Mouse (Mus musculus) megakaryocyte, embryonic 14.5 days (primary cell): ENCODE data around the gene Foxo6. TPM values are rescaled to one million over a fixed set of nuclear protein-coding genes. Genes with fewer than 3 reads are reported as not detected.

ENCODE experiments used
- H3K27me3 ChIP-seq: replicated peaks from 2 replicates; pipeline ENCODE3; 2012; ENCODE audit warnings: inconsistent platforms
- H3K36me3 ChIP-seq: replicated peaks from 2 replicates; pipeline ENCODE3; 2012; ENCODE audit warnings: low read length, inconsistent platforms, mixed read lengths
- H3K4me1 ChIP-seq: 2 replicates; pipeline ENCODE4 v1.6.1; 2012; ENCODE audit warnings: inconsistent platforms
- H3K4me3 ChIP-seq: replicated peaks from 2 replicates; pipeline ENCODE3; 2012; ENCODE audit warnings: moderate library complexity, mild to moderate bottlenecking, inconsistent platforms
- H3K9me3 ChIP-seq: 2 replicates; pipeline ENCODE4 v1.6.1; 2012; ENCODE audit warnings: inconsistent platforms
- FLI1 ChIP-seq: IDR thresholded peaks from 2 replicates; pipeline ENCODE4 v1.6.1; 2012; ENCODE audit warnings: low read length, inconsistent platforms, mixed read lengths
- GATA1 ChIP-seq: IDR thresholded peaks from 3 replicates; pipeline ENCODE4 v1.6.1; 2012; ENCODE audit warnings: mixed read lengths, low read length, inconsistent platforms, borderline replicate concordance
- polyA plus RNA-seq: library from polyadenylated mRNA; stranded (reverse); fragments of >175 nt; gene quantifications from 2 replicates; pipeline ENCODE4 v1.2.3, GENCODE M21; 2012; ENCODE audit warnings: low replicate concordance; ENCODE audit not compliant: insufficient read depth

Foxo6 gene
- polyA plus RNA-seq, 1 experiment, result not detected

- Histone ChIP-seq H3K36me3 (no peaks in the 10 kb centered on the region), H3K4me1 (no peaks in the 10 kb centered on the region), H3K9me3 (no peaks in the 10 kb centered on the region), H3K27me3 (peaks cover 95% of the 10 kb centered on the region), H3K4me3 (no peak overlapping the region)
- TF ChIP-seq GATA1 (no peak), FLI1 (no peak)
Measured at GRCm38 (mm10) chr4:120262726-120263125, 24.4 kb downstream of the Foxo6 start.

- TF ChIP-seq FLI1, result no peak
- no peak for TF ChIP-seq GATA1
- H3K27me3 ChIP-seq, result peaks cover 95% of the 10 kb centered on the region
Measured at GRCm38 (mm10) chr4:120262206-120262605, 24.9 kb downstream of the Foxo6 start.

GRCm38 (mm10) chr4:120259356-120260181, 27.6 kb downstream of the Foxo6 start:
- TF ChIP-seq GATA1 (no peak), FLI1 (no peak)
- H3K36me3 ChIP-seq, result no peaks in the 10 kb centered on the region
- H3K9me3 ChIP-seq, result no peaks in the 10 kb centered on the region
- H3K27me3 ChIP-seq, result peaks cover 91% of the 10 kb centered on the region
- H3K4me1 ChIP-seq, result no peaks in the 10 kb centered on the region
- no peak overlapping the region for H3K4me3 ChIP-seq

More at GRCm38 (mm10) chr4:120262206-120262605, 24.9 kb downstream of the Foxo6 start:
- Histone ChIP-seq H3K4me3 (no peak overlapping the region), H3K36me3 (no peaks in the 10 kb centered on the region), H3K9me3 (no peaks in the 10 kb centered on the region), H3K4me1 (no peaks in the 10 kb centered on the region)

- Histone ChIP-seq H3K9me3 (peaks cover 8% of the 10 kb centered on the region), H3K27me3 (peaks cover 76% of the 10 kb centered on the region), H3K36me3 (no peaks in the 10 kb centered on the region), H3K4me3 (no peak overlapping the region), H3K4me1 (peaks cover 5% of the 10 kb centered on the region; the same call in 1 of the 2 replicates)
- TF ChIP-seq GATA1 (no peak), FLI1 (no peak)
Measured at GRCm38 (mm10) chr4:120248800-120249261, 38.3 kb downstream of the Foxo6 start.

GRCm38 (mm10) chr4:120247412-120247811, 39.7 kb downstream of the Foxo6 start:
- H3K4me1 ChIP-seq, result peaks cover 5% of the 10 kb centered on the region; the same call in 1 of the 2 replicates
- H3K4me3 ChIP-seq, result no peak overlapping the region
- H3K9me3 ChIP-seq, result peaks cover 8% of the 10 kb centered on the region
- no peak for TF ChIP-seq FLI1
- TF ChIP-seq GATA1, result no peak
- peaks cover 74% of the 10 kb centered on the region for H3K27me3 ChIP-seq
- no peaks in the 10 kb centered on the region for H3K36me3 ChIP-seq

- H3K4me3 ChIP-seq, result no peak overlapping the region
- H3K27me3 ChIP-seq, result peaks cover 73% of the 10 kb centered on the region
- TF ChIP-seq GATA1, result no peak
- no peak for TF ChIP-seq FLI1
- no peaks in the 10 kb centered on the region for H3K36me3 ChIP-seq
- H3K4me1 ChIP-seq, result peaks cover 5% of the 10 kb centered on the region; the same call in 1 of the 2 replicates
- H3K9me3 ChIP-seq, result peaks cover 8% of the 10 kb centered on the region
Measured at GRCm38 (mm10) chr4:120246086-120246485, 41.1 kb downstream of the Foxo6 start.

GRCm38 (mm10) chr4:120242783-120243262, 44.3 kb downstream of the Foxo6 start:
- H3K36me3 ChIP-seq, result no peaks in the 10 kb centered on the region
- no peak overlapping the region for H3K4me3 ChIP-seq
- peaks cover 8% of the 10 kb centered on the region for H3K9me3 ChIP-seq
- TF ChIP-seq GATA1, result no peak
- H3K4me1 ChIP-seq, result peaks cover 5% of the 10 kb centered on the region; the same call in 1 of the 2 replicates
- H3K27me3 ChIP-seq, result peaks cover 70% of the 10 kb centered on the region

GRCm38 (mm10) chr4:120241106-120241505, 46.0 kb downstream of the Foxo6 start:
- Histone ChIP-seq H3K4me3 (no peak overlapping the region), H3K36me3 (no peaks in the 10 kb centered on the region), H3K9me3 (peaks cover 4% of the 10 kb centered on the region; the same call in 1 of the 2 replicates), H3K27me3 (peaks cover 76% of the 10 kb centered on the region), H3K4me1 (peaks cover 5% of the 10 kb centered on the region; the same call in 1 of the 2 replicates)
- no peak for TF ChIP-seq GATA1
- no peak for TF ChIP-seq FLI1

- Histone ChIP-seq H3K27me3 (peaks cover 69% of the 10 kb centered on the region), H3K9me3 (0 out of 2 replicates have a peak, but pooled peaks cover 2% of the 10 kb centered on the region), H3K36me3 (no peaks in the 10 kb centered on the region), H3K4me3 (no peak overlapping the region), H3K4me1 (peaks cover 5% of the 10 kb centered on the region; the same call in 1 of the 2 replicates)
- no peak for TF ChIP-seq FLI1
- no peak for TF ChIP-seq GATA1
Measured at GRCm38 (mm10) chr4:120239419-120239818, 47.7 kb downstream of the Foxo6 start.

GRCm38 (mm10) chr4:120233243-120233642, 53.9 kb downstream of the Foxo6 start:
- Histone ChIP-seq H3K4me3 (no peak overlapping the region), H3K36me3 (no peaks in the 10 kb centered on the region), H3K9me3 (0 out of 2 replicates have a peak, but pooled peaks cover 2% of the 10 kb centered on the region), H3K4me1 (no peaks in the 10 kb centered on the region), H3K27me3 (peaks cover 74% of the 10 kb centered on the region)
- TF ChIP-seq FLI1 (no peak), GATA1 (no peak)
